Mouse (Mus musculus) hindlimb bud, embryonic 11.5 days (tissue): ENCODE results near the gene Dnajb8.

Experiments used
- DNase-seq: peaks from one replicate; pipeline ENCODE4 v3.0.0-alpha.2; 2012; ENCODE audit warnings: low read depth, low spot score; ENCODE audit errors: extremely low spot score

The Dnajb8 gene

DNA sequence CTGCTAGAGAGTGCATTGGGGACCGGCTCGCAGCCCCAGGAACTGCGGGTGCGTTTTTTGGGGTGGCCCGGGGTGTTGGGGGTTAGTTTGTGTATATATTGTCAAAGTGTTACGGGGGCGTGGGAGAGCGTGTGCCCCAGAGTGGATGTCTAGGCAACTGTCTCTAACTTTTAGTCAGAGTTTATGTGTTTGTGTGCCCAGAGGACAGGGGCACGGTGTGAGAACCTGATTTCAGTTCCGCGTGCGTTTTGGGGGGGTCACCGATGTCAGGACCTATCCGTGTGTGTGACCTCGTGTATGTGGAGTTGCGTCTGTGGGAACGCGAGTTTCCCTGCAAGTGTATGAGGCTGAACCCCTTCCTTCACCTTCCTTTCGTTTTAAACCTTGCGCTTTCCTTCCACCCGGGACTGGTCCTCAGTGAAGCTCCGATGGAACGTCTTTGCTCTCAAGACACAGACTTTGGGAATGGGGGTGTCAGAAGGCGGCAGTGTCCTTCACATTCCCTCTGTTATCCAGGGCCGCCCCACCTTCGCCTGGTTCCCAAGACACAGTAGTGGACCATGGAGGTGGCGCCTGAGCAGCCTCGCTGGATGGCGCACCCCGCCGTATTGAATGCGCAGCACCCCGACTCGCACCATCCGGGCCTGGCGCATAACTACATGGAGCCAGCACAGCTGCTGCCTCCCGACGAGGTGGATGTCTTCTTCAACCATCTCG is 22.9 kb upstream of the Dnajb8 start:
- DNase-seq, result no peak

DNA sequence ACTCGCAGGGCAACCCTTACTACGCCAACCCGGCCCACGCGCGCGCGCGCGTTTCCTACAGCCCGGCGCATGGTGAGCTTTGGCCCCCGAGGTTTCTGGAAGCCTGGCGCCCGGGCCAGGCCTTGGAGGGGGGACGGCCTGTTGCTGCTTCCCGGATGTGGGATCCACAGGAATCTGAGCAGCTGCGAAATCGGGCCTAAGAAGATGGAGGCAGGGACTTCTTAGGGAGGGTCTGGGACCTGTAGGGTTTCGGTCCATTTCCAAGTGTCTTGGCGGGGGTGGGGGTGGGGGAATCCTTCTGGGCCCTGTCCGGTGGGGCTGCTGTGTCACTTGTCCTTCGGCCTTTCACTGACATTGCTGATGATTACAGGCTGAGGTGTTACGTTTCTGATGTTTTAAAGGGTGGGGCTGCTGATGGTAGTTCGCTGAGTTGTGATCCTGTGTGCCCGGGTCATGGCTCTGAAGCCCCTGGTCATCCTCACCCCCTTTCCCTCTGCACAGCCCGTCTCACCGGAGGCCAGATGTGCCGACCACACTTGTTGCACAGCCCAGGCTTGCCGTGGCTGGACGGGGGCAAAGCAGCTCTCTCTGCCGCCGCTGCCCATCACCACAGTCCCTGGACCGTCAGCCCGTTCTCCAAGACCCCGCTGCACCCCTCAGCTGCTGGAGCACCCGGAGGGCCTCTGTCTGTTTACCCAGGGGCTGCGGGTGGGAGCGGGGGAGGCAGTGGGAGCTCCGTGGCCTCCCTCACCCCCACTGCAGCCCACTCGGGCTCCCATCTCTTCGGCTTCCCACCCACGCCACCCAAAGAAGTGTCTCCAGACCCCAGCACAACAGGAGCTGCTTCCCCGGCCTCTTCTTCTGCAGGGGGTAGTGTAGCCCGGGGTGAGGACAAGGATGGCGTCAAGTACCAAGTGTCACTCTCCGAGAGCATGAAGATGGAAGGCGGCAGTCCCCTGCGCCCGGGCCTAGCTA is 22.1 kb upstream of the Dnajb8 start:
- no peak for DNase-seq

DNA sequence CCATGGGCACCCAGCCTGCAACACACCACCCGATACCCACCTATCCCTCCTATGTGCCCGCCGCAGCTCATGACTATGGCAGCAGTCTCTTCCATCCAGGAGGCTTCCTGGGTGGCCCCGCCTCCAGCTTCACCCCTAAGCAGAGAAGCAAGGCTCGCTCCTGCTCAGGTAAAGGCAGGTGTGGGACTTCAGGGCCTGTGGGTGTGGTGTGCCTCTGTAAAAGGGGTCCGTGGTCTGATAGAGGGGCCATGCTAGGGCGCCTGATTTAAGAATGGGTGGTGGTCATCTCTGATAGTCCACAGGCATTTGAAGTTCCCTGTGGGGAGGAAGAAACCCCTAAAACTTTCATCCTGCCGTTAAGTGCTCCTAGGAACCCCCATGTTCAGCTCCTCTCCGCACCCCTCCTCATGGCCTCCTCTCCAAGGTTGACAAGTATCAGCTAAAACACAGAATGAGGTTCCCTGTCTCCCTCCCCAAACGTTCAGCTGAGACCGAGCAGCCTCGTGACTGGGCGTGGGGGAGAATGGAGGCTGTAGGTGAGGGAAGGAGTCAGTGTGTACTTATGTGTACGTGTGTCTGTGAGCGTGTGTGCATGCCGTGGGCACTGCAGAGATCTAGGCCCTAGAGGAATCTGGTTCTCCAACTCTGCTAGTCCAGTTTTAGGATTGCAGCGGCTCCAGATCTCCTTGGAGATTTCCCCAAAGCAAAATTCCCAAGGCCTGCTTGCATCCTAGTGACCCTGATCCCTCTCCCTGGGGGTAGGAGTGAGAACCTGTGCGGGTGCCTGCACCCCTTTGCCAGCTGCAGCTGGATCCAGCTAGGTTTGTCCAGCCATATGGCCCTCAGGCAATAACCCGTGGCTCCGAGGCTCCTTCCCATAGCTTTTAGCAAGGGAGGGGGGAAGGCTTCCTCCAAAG is 21.1 kb upstream of the Dnajb8 start:
- no peak for DNase-seq

DNA sequence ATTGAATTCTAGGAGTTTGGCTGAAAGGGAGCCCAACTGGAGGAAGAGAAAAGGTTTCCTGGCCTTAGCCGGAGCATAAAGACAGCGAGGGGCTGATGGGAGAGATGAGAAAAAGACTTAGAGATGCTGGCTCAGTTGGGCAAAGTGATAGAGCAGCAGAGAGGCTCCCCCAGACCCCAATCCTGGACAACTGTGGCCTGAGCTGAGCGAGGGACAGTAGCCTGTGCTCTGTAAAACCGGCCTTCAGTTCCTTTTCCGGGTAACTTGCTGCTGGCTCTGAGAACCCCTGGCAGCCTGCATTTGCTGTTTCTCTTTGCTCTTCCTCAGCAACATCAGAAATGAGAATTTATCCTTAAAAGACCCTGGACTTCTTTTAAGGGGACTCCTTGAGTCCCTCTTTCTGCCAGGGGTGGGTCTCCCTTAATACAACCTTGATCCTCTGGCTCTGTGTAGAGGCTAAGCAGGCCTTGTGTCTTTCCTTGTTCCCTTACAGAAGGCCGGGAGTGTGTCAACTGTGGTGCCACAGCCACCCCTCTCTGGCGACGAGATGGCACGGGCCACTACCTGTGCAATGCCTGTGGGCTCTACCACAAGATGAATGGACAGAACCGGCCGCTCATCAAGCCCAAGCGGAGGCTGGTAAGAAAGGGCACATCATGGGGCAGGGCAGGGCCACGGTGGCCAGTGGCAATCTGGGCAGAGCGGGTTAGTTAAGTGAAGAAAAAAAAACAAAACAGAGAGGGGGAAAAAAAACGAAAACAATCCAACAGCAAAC is 20.0 kb upstream of the Dnajb8 start:
- no peak for DNase-seq

DNA sequence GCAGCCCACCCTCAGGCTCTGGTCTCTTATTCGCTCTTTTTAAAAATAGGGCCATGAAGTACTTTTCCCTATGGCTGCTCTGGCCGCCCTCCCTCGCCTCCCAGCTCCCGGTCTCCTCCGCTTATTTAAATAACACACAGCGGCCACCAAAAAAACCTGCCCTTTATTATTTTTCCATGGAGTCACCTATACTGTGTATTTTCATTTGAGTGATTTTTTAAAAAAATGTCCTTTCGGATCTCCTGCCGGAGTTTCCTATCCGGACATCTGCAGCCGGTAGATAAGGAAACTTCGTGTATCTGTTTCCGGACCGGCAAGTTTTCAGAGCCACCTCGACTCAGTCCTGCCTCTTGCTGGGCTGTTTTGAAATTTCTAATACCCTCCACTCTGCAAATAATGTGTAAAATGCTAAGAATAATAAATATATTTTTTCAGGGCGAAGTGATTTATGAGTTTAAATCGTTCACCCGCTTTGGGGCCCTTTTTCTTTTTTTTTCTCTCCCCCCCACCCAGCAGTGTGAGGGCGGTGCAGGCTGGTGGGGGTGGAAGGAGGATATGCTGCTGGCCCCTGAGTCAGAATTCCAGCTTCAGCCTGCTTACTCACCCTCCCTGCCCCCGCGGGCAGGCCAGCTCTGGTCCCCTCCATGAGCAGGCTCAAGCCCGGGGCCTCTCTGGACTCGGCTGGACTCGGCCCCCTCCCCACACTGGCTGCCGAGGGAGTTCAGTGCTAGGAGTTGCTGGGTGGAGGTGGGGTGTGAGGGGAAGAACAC is 19.0 kb upstream of the Dnajb8 start:
- DNase-seq, result no peak

DNA sequence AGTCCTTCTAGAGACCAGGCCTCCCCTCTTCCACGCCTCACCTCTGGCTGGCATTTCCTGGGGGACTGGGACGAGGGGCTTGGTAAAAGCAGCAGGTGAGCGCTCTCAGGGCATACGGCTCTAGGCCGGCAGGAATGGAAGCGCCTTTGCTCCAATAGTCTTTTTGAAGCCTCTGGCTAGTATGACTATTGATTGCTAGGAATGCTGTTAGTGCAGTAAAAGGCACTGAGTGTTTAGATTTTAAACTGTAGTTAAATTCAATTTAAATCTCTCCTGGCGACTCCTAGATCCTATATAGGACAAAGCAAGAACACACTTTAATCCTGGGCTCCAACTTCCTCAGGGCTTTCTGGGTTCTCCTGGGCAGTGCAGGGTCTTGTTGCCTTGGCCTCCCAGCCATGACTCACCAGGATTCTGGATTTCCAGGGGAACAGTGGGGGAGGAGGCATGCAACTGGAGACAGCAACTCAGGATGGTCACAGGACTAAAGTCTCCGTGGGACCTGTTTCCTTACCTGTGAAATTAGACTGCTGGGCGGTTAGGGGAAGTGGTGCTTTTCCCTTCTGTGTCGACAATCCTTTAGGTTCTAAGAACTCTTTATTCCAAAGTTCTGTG is 18.2 kb upstream of the Dnajb8 start:
- DNase-seq, result no peak

DNA sequence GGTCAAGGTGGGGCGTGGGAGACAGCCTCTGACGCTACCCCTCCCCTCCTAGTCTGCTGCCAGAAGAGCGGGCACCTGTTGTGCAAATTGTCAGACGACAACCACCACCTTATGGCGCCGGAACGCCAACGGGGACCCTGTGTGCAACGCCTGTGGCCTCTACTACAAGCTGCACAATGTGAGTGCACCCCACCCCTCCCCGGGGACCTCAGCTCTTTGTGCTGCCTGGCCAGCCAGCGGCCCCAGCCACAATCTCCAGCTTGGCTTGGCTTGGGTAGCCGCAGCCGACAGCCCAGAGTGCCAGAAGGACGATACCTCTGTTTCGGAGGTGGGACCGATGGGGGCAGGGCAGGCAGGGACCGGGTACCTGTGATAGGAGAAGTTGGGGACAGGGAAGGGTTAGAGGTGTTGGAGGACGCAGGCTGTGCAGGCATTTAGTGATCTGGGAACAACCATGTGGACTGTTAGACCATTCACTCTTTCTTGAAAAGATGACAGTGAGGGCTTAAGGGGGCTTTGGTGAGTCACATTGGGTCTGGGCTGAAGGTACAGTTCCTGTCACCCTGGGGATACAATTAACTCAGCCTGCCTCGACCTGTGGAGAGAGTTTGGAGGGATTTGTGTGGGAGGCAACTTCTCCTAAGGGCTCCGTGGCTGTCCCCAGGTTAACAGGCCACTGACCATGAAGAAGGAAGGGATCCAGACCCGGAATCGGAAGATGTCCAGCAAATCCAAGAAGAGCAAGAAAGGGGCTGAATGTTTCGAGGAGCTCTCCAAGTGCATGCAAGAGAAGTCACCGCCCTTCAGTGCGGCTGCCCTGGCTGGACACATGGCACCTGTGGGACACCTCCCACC is 17.3 kb upstream of the Dnajb8 start:
- no peak for DNase-seq

DNA sequence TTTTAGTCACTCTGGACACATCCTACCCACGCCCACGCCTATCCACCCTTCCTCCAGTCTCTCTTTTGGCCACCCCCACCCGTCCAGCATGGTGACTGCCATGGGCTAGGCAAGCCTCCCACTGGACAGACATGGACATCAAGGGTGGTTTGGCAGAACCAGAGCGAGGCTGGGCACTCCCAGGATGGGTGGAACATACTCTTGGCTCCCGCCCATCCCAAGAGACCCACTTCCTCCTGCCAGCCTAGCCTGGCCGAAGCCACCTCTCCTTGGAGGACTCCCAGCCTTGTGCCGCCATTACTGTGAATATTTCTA is 16.7 kb upstream of the Dnajb8 start:
- DNase-seq, result no peak

DNA sequence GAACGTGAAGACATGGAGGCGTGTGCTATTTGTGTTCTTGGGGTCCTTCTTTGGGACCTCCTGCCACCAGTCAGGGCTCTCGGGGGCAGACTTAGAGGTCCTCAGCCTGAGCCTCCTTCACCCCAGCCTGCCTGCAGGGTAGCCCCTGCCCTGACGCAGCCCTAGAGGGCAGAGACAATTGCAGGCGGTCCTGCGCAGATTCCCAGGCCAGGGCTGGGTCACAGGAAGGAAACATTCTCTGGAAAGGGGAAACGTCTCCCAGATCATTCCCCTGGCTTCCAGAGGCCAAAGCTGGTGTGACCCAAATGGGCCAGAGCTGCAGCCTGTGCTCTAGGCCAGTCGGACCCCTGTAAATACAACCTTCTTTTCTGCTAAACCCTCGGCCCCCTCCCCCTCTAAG is 16.1 kb upstream of the Dnajb8 start:
- no peak for DNase-seq

DNA sequence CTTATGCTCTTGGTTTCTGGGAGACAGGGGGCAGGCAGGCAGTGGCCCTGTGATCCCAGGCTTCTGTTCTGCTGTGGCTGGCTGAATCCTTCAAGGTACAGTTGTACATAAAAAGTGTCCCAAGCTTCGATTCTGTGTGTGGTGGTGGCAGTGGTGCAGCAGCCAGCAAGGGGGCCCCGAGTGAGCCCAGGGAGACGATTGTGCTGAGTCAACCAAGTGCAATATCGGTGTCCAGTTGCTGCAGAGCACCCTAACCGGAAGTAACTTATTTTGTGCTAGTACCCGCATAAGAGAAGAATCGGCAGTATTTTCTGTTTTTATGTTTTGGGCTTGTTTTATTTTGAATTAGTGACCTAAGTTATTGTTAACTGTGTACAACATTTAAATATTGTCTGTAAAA is 15.5 kb upstream of the Dnajb8 start:
- no peak for DNase-seq

DNA sequence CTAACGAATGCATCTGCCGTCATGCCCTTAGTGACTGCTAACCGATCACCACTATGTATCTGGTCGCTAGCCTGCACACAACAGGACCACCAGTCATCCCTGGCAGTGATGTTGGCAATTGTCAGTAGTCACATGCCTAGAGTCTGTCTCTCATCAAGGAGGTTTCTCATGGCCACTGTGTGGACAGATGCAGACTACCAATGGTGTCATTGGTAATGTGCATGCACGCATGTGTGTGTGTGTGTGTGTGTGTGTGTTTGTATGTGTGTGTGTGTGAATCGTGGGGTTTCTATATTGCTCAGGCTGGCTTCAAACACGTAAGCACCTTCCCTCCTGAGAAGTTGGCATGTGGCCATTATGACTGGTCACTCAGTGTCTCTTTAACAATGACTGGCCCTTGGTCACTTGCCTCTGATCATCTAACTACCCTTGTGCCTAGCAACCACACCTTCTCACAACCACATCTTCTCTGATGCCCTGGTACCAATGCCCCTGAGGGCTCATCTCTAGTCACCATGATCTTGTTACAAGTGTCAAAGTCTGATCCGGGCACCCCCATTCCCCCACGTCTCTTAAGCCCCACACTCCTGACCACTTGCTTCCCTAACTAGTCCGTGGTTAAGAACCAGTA is 14.6 kb upstream of the Dnajb8 start:
- DNase-seq, result no peak

DNA sequence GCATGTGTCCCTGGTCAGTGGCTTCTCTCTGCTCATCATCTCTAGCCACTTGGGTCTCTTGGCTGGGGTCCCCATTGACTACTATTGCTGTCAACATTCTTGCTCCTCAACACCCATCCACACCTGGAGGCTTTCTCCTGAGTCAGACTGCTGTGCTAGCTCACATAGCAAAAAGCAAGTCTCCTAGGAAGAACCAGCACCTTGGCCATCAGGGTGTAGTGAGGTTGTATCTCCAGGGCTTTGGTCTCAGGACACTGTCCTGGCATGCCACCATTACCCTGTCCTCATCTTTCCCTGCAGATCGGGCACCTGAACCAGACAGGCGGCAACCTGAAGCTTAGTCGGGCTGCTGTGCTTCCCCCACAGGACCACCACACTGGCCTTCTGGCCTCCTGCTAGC is 13.7 kb upstream of the Dnajb8 start:
- DNase-seq, result no peak

DNA sequence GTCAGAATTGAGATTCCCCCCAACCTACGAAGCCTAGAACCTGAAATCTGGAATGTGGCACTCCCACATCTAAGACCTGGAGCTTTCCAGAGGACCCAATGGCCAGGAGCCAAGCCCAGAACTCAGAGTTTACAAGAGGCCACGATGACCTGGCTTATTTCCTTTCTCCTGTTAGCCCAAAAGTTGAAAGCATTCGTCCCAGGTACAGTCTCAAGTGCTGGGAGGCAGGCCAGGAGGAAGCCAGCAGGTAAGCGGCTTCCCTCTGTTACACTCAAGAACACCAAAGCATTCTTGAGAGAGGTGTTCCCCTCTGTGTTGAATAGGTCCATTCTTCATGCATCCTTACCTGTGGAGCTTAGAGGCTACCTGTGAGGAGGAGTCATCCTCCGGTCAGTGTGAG is 12.6 kb upstream of the Dnajb8 start:
- DNase-seq, result no peak

DNA sequence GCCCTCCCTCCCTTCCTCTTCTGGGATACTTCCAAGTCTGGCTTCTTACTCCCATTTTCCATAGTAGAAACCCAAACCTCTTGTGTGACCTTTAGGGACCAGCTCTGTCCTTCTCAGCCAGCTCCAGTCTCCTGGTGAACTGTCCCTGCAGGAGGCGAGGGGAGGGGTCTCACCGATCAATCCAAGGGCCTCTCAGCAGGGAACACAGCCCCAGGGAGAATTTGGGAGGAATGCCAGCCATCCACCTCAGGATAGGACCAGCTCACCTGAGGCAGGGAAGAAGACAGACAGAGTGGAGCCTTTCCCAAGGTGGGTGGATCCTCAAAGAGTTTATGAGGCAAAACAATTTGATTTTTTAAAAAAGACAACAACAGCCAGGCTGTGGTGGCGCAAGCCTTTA is 11.9 kb upstream of the Dnajb8 start:
- no peak for DNase-seq

DNA sequence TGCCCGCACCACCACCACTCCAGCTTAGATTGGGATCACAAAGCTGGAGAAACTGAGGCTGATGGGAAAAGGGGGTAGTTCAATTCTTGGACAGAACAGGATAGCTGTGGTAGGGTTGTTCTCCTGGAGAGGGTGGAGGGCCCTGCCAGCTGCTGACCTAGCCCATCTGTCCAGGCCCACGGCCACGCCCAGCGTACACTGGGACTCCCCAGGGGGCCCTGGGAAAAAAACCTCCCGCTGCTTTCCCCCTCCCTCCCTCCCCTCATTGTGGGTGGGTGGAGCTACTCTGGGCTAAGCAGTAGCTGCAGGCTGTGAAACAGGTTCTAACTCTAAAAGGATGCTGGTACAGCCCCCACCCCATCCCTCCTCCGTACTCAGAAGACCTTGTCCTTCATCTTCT is 6.3 kb upstream of the Dnajb8 start:
- no peak for DNase-seq

DNA sequence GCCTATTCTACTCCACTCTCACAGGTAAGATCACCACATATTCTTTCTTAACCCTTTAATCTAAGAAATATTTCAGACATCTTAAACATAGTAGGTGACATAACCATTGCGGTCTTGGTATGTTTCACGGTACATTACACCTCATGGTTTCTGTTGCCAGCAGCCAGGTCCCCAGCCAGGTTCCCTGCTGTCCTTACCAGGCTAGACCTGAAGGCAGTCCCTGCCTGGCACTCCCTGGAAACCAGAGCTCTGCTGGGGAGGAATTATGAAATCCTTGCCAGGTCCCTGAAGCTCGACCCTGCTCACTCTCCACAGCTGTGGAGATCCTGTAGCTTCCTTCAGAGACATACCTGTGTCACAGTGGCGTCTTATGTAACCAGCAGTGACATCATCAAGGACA is 5.9 kb upstream of the Dnajb8 start:
- no peak for DNase-seq

DNA sequence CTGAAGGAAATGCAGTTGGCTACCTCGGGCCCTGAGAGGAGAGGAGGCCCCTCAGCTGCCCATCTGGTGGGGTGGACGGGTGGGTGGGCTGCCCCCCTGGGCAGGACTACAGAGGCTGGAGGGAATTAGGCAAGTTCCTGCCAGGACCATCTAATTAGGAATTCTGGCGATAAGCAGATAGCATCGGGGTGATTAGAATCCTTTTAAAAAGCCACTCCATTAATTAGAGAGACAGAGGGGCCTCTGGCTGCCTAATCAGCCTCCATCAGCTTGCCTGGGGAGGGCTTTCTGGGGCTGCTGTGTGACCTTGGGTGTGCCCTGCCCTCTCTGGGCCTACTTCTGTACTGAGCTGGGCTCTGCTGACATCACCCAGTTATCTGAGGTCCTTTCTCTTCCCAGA is 3.0 kb upstream of the Dnajb8 start:
- no peak for DNase-seq

DNA sequence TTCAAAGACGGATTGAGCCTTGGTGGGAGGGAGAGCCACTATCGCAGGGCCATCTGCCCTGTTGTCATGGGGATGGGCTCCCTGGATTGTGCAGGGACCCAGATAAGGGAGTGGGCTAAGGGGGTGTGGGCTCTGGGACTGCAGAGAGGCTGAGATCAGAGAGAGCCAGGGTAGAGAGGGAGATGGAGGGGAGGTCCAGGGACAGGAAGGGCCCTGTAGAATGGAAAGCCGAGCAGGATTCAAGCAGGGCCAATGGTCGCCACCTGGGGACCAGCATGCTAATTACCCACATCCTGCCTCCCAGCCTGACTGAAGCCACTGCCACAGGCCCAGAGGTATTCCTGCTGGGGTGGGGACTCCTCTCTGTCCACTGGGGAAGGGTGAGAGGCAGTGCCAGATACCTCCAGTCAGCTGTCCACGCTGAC is 4.5 kb downstream of the Dnajb8 start:
- DNase-seq, result no peak
